Mouse (Mus musculus) liver, embryonic 16.5 days (tissue): ENCODE measurements around the gene Pgk1. TPM values are rescaled to one million over a fixed set of nuclear protein-coding genes. Genes with fewer than 3 reads are reported as not detected.
"Not testable (repeated sequence)": the region's sequence is repeated elsewhere in the genome, so short reads cannot be mapped to it uniquely, and the experiment has no call there.

Experiments
- ATAC-seq: fragments of 200-750 bp; cut with Nextera tagmentation; 2 replicates; pipeline ENCODE4 v1.8.0; 2017; ENCODE audit warnings: low read depth, mild to moderate bottlenecking, moderate number of reproducible peaks, moderate library complexity
- H3K27ac ChIP-seq: fragments of 300-500 bp; sonication (generic); 2 replicates; pipeline ENCODE4 v1.5.1; 2014; ENCODE audit warnings: mild to moderate bottlenecking, low read length
- H3K27me3 ChIP-seq: fragments of 300-500 bp; sonication (generic); 2 replicates; pipeline ENCODE4 v1.6.1; 2014; ENCODE audit warnings: low read depth, low read length, mixed read lengths; ENCODE audit not compliant: control insufficient read depth, insufficient read depth
- H3K36me3 ChIP-seq: fragments of 300-500 bp; sonication (generic); 2 replicates; pipeline ENCODE4 v1.6.1; 2014; ENCODE audit warnings: mild to moderate bottlenecking; ENCODE audit not compliant: control insufficient read depth, insufficient read depth
- H3K4me1 ChIP-seq: fragments of 300-500 bp; sonication (generic); 2 replicates; pipeline ENCODE4 v1.6.1; 2014; ENCODE audit warnings: low read depth, low read length, mixed read lengths; ENCODE audit not compliant: control insufficient read depth
- H3K4me2 ChIP-seq: fragments of 300-500 bp; sonication (generic); 2 replicates; pipeline ENCODE4 v1.6.1; 2014; ENCODE audit warnings: low read depth, low read length, mixed read lengths
- H3K4me3 ChIP-seq: fragments of 300-500 bp; sonication (generic); 2 replicates; pipeline ENCODE4 v1.5.1; 2014; ENCODE audit warnings: low read depth, mild to moderate bottlenecking, low read length
- H3K9ac ChIP-seq: fragments of 300-500 bp; sonication (generic); 2 replicates; pipeline ENCODE4 v1.6.1; 2014; ENCODE audit warnings: low read depth, low read length
- H3K9me3 ChIP-seq: fragments of 300-500 bp; sonication (generic); replicated peaks from 2 replicates; pipeline ENCODE4 v1.6.1; 2016; ENCODE audit warnings: low read length; ENCODE audit not compliant: control insufficient read depth
- WGBS: fragments of 180-500 bp; shearing (Covaris S2); extraction: QIAGEN DNeasy Blood & Tissue Kit; methylation state at CpG from one replicate; pipeline ENCODE4 v1.1.7; 2014; ENCODE audit not compliant: insufficient replicate concordance; 5-methylcytosine and 5-hydroxymethylcytosine counted together
- polyA plus RNA-seq: library from polyadenylated mRNA; unstranded; fragments of >200 nt; fragmentation: Nextera tagmentation; extraction: Ambion mirVana; gene quantifications from 2 replicates; pipeline ENCODE4 v1.2.1, GENCODE M21; 2015

The Pgk1 gene
- polyA plus RNA-seq, 1 experiment from 2014 or later: 189 TPM

GRCm38 (mm10) chrX:106190091-106190490, 3.2 kb downstream of the Pgk1 start:
- WGBS: 40% methylated on average over 4 of the region's 4 CpGs
- no peak for ATAC-seq

GRCm38 (mm10) chrX:106194361-106194760, 7.5 kb downstream of the Pgk1 start:
- H3K4me2 ChIP-seq, H3K27ac ChIP-seq, H3K9ac ChIP-seq, ATAC-seq, H3K9me3 ChIP-seq, H3K4me3 ChIP-seq, H3K4me1 ChIP-seq, H3K27me3 ChIP-seq, H3K36me3 ChIP-seq: not testable (repeated sequence)
- WGBS: 52% methylated on average over 4 of the region's 6 CpGs

More at GRCm38 (mm10) chrX:106190091-106190490, 3.2 kb downstream of the Pgk1 start:
- H3K4me2 ChIP-seq: peak overlapping the region; percentile 63
- H3K9ac ChIP-seq: no peak overlapping the region
- no peak overlapping the region for H3K27ac ChIP-seq
- peak overlapping the region; percentile 11; the same call in 1 of the 2 replicates for H3K4me3 ChIP-seq
- H3K4me1 ChIP-seq: peaks cover 6% of the 10 kb centered on the region
- H3K27me3 ChIP-seq: no peaks in the 10 kb centered on the region
- H3K36me3 ChIP-seq: no peaks in the 10 kb centered on the region
- H3K9me3 ChIP-seq: no peaks in the 10 kb centered on the region

GRCm38 (mm10) chrX:106197308-106197707, 10.4 kb downstream of the Pgk1 start:
- ATAC-seq: no peak
- Histone ChIP-seq H3K36me3 (peaks cover 4% of the 10 kb centered on the region), H3K9ac (no peak overlapping the region), H3K4me3 (no peak overlapping the region), H3K4me2 (no peak overlapping the region), H3K27ac (no peak overlapping the region), H3K27me3 (no peaks in the 10 kb centered on the region), H3K4me1 (no peaks in the 10 kb centered on the region), H3K9me3 (no peaks in the 10 kb centered on the region)
- WGBS: 46% methylated on average over 5 of the region's 5 CpGs

GRCm38 (mm10) chrX:106198904-106199303, 12.0 kb downstream of the Pgk1 start:
- no peak overlapping the region for H3K9ac ChIP-seq
- H3K4me1 ChIP-seq: no peaks in the 10 kb centered on the region
- H3K27ac ChIP-seq: no peak overlapping the region
- H3K4me3 ChIP-seq: no peak overlapping the region
- ATAC-seq: no peak
- H3K36me3 ChIP-seq: peaks cover 4% of the 10 kb centered on the region
- H3K4me2 ChIP-seq: no peak overlapping the region
- H3K27me3 ChIP-seq: no peaks in the 10 kb centered on the region
- 68% methylated on average over 5 of the region's 5 CpGs for WGBS
- H3K9me3 ChIP-seq: no peaks in the 10 kb centered on the region

- ATAC-seq: no peak
- 66% methylated on average over 2 of the region's 2 CpGs for WGBS
- H3K9ac ChIP-seq: no peak overlapping the region
Measured at GRCm38 (mm10) chrX:106209100-106209499, 22.2 kb downstream of the Pgk1 start.

DNA sequence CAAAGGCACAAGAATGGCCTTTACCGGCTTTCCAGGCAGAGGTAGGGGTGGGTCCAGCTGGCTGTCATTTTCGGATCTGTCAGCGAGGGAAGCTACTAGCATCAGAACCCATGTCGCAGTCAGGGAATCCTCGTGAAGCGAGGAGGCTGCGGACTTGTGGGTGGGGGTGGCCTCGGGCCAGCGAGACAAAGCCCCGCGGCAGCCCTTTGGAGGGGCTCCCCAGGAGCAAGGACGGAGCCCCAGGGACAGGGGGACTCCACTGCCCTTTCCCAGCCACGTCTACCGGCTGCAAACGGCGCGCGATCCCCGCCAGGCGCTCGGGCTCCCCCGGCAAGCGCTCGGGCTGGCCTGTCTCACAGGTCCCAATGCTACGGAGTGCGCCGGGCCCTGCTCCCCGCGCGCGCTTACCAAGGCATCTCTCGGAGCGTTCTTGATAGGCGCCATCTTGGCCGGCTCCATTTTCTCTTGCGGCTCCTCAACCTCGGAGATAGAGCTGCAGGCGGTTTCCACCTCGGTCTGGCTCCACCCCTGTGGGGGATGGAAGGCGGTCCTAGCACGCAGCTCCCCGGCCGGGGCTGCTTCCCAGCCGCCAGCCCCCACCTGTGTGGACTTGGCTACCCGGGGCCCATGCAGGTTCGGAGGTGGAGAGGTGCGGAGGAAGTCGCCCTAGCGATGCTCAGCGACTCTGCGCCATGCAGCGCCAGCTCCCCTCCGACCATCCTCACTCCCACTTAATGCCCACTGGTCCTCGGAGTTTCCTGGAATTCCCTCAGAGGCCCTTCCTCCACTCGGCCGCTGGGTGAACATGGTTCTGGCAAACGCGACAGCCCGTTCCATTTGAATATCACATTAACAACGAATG, 32.5 kb downstream of the Pgk1 start:
- WGBS: 20% methylated on average over 52 of the region's 60 CpGs
- Histone ChIP-seq H3K27ac (no peak overlapping the region), H3K9me3 (no peaks in the 10 kb centered on the region), H3K4me1 (no peaks in the 10 kb centered on the region), H3K36me3 (no peaks in the 10 kb centered on the region), H3K27me3 (no peaks in the 10 kb centered on the region), H3K4me3 (peak overlapping the region; percentile 74), H3K9ac (peak overlapping the region; percentile 76), H3K4me2 (peak overlapping the region; percentile 71)
- ATAC-seq: peak; percentile 92

More at GRCm38 (mm10) chrX:106209100-106209499, 22.2 kb downstream of the Pgk1 start:
- H3K27ac ChIP-seq: no peak overlapping the region
- no peaks in the 10 kb centered on the region for H3K9me3 ChIP-seq
- no peaks in the 10 kb centered on the region for H3K4me1 ChIP-seq
- H3K4me3 ChIP-seq: no peak overlapping the region
- H3K4me2 ChIP-seq: no peak overlapping the region
- no peaks in the 10 kb centered on the region for H3K36me3 ChIP-seq
- H3K27me3 ChIP-seq: no peaks in the 10 kb centered on the region

GRCm38 (mm10) chrX:106221058-106221457, 34.2 kb downstream of the Pgk1 start, which contains the start of gene Taf9b:
TSS of gene Taf9b (minus strand) at chrX:106221158.
- Histone ChIP-seq H3K4me3 (no peak within 1 kb of the TSS; the same call in 1 of the 2 replicates), H3K27ac (no peak within 1 kb of the TSS), H3K4me2 (peak within 1 kb of the TSS; percentile 71), H3K4me1 (no peaks in the 10 kb centered on the region), H3K36me3 (no peaks in the 10 kb centered on the region), H3K9ac (no peak within 1 kb of the TSS), H3K27me3 (no peaks in the 10 kb centered on the region), H3K9me3 (no peaks in the 10 kb centered on the region)
- 82% methylated on average over 25 of the region's 25 CpGs for WGBS
- no peak for ATAC-seq

Other genes starting within 250 kb of the Pgk1 start
- gene Magt1, start 175.2 kb upstream of the Pgk1 start, polyA plus RNA-seq: 35.1 and 35.4 TPM in 2 replicates
- gene Cox7b, start 171.4 kb upstream of the Pgk1 start, polyA plus RNA-seq: 238 and 263 TPM in 2 replicates
- 13.8 and 14.7 TPM in 2 replicates for gene Atp7a, start 159.8 kb upstream of the Pgk1 start, polyA plus RNA-seq
- gene Tlr13, start 43.9 kb upstream of the Pgk1 start, polyA plus RNA-seq: 1.0 and 1.3 TPM in 2 replicates
- 4.0 and 4.3 TPM in 2 replicates for gene Taf9b, start 34.1 kb downstream of the Pgk1 start, polyA plus RNA-seq
- not detected in 2 replicates for gene Fnd3c2, start 68.3 kb downstream of the Pgk1 start, polyA plus RNA-seq